Mouse (Mus musculus) G1E (cell line): ENCODE measurements around the gene Astn1.

Source experiments
- CTCF ChIP-seq: IDR thresholded peaks from 2 replicates; pipeline ENCODE4 v1.5.1; 2012; ENCODE audit warnings: low read depth, low read length, inconsistent platforms, mixed read lengths
- GATA1 ChIP-seq: IDR thresholded peaks from 2 replicates; pipeline ENCODE4 v1.6.1; 2012; ENCODE audit warnings: borderline replicate concordance, low read length, inconsistent platforms, mixed read lengths

- TF ChIP-seq CTCF = no peak
- no peak for TF ChIP-seq GATA1
These were observed 191.3 kb downstream of the Astn1 start for GRCm38 (mm10) chr1:158553341-158553740.
